Mouse (Mus musculus): ENCODE data around the gene Ptger1. TPM values are rescaled to one million over a fixed set of nuclear protein-coding genes. Genes with fewer than 3 reads are reported as not detected.

The Ptger1 gene
- total RNA-seq, 2 experiments from 2014 or later = 1.4 to 1.5 TPM

- intact Hi-C loops (cut with DNase I) = loop anchor here (5.0 kb wide), 3 partner anchors 57 to 238 kb away; partner anchors contain the start of genes Asf1b and Gm10644
- no peak for DNase-seq (ENCODE audit: low spot score in 2 of 2)
These were observed 53.2 kb downstream of the Ptger1 start for GRCm38 (mm10) chr8:83719693-83720092.

- DNase-seq (ENCODE audit: low spot score in 2 of 2) = no peak
- intact Hi-C loops (cut with DNase I) = loop anchor here (5.0 kb wide), 2 partner anchors 176 to 236 kb away; partner anchors contain the start of genes Asf1b and Gm10644
These were observed 55.0 kb downstream of the Ptger1 start for GRCm38 (mm10) chr8:83721405-83722025.

Other genes with a start within 250 kb of the Ptger1 start
- gene Scoc, start 208.3 kb upstream of the Ptger1 start, total RNA-seq (2021) = 100 to 1,000 TPM; 250 to 264 TPM
- not detected for gene Olfr370, start 130.9 kb upstream of the Ptger1 start, total RNA-seq (2021)
- 100 to 1,000 TPM; 141 to 147 TPM for gene Ndufb7, start 100.0 kb upstream of the Ptger1 start, total RNA-seq (2021)
- 100 to 1,000 TPM; 587 to 600 TPM for gene Tecr, start 58.7 kb upstream of the Ptger1 start, total RNA-seq (2021)
- 10 to 100 TPM; 38.4 to 40.0 TPM for gene Dnajb1, start 58.5 kb upstream of the Ptger1 start, total RNA-seq (2021)
- gene Gipc1, start 14.0 kb upstream of the Ptger1 start, total RNA-seq (2021) = 100 to 1,000 TPM; 104 to 109 TPM
- 10 to 100 TPM; 63.8 to 74.1 TPM for gene Pkn1, start 32.5 kb downstream of the Ptger1 start, total RNA-seq (2021)
- 10 to 100 TPM; 18.4 to 19.7 TPM for gene Ddx39, start 48.5 kb downstream of the Ptger1 start, total RNA-seq (2021)
- 10 to 100 TPM; 11.2 to 11.8 TPM for gene Adgre5, start 74.6 kb downstream of the Ptger1 start, total RNA-seq (2021)
- 100 to 1,000 TPM; 457 to 482 TPM for gene Adgrl1, start 233.4 kb downstream of the Ptger1 start, total RNA-seq (2021)